Mouse (Mus musculus) stomach, embryonic 15.5 days (tissue): ENCODE results near the gene Prss54. TPM values are rescaled to one million over a fixed set of nuclear protein-coding genes. Genes with fewer than 3 reads are reported as not detected.

ENCODE experiments used
- ATAC-seq: fragments of 200-750 bp; cut with Nextera tagmentation; 2 replicates; pipeline ENCODE4 v1.8.0; 2017; ENCODE audit warnings: low read depth, moderate number of reproducible peaks, moderate TSS enrichment; ENCODE audit not compliant: insufficient read depth, low FRiP score
- H3K27ac ChIP-seq: fragments of 300-500 bp; sonication (generic); 2 replicates; pipeline ENCODE4 v1.5.1; 2015; ENCODE audit warnings: mild to moderate bottlenecking, inconsistent platforms
- H3K27me3 ChIP-seq: fragments of 300-500 bp; sonication (generic); replicated peaks from 2 replicates; pipeline ENCODE4 v1.6.1; 2015; ENCODE audit warnings: inconsistent platforms
- H3K36me3 ChIP-seq: fragments of 300-500 bp; sonication (generic); 2 replicates; pipeline ENCODE4 v1.6.1; 2015; ENCODE audit warnings: inconsistent platforms
- H3K4me1 ChIP-seq: fragments of 300-500 bp; sonication (generic); 2 replicates; pipeline ENCODE4 v1.6.1; 2015; ENCODE audit warnings: inconsistent platforms
- H3K4me2 ChIP-seq: fragments of 300-500 bp; sonication (generic); 2 replicates; pipeline ENCODE4 v1.6.1; 2015; ENCODE audit warnings: mild to moderate bottlenecking, inconsistent platforms
- H3K4me3 ChIP-seq: fragments of 300-500 bp; sonication (generic); replicated peaks from 2 replicates; pipeline ENCODE4 v1.5.1; 2015; ENCODE audit warnings: inconsistent platforms
- H3K9ac ChIP-seq: fragments of 300-500 bp; sonication (generic); 2 replicates; pipeline ENCODE4 v1.6.1; 2015; ENCODE audit warnings: inconsistent platforms
- H3K9me3 ChIP-seq: fragments of 300-500 bp; sonication (generic); 2 replicates; pipeline ENCODE4 v1.6.1; 2016; ENCODE audit warnings: inconsistent platforms
- WGBS: fragments of 180-500 bp; shearing (Covaris S2); methylation state at CpG from one replicate; pipeline ENCODE4 v1.1.7; 2015; 5-methylcytosine and 5-hydroxymethylcytosine counted together
- polyA plus RNA-seq: library from polyadenylated mRNA; unstranded; fragments of >200 nt; fragmentation: Nextera tagmentation; extraction: Ambion mirVana; gene quantifications from 2 replicates; pipeline ENCODE4 v1.2.1, GENCODE M21; 2015

Prss54 gene
- polyA plus RNA-seq, 1 experiment from 2014 or later = not detected

DNA sequence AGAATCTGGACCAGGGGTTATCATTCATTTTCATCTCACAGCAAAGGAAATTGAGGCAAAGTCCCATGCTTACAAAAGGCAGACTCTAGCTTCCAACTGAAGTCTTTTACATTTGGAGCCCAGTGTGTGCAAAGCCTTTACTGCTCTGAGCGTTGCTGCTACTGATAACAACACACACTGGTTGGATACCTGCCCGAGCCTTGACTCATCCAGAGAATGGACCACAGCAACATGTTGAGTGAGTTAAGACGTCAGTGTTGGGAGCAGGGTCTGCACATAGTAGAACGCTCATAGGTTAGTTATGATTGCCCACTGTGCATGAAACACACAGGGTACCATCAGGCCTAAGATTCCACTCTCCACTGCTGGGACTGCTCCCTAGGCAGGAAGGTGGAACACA lies 52.1 kb downstream of the Prss54 start:
- Histone ChIP-seq H3K4me2 (no peak overlapping the region), H3K4me1 (no peaks in the 10 kb centered on the region), H3K9ac (no peak overlapping the region), H3K9me3 (no peaks in the 10 kb centered on the region), H3K4me3 (no peak overlapping the region), H3K27ac (no peak overlapping the region), H3K27me3 (no peaks in the 10 kb centered on the region), H3K36me3 (no peaks in the 10 kb centered on the region)
- WGBS = 85% methylated on average over 4 of the region's 4 CpGs
- no peak for ATAC-seq

DNA sequence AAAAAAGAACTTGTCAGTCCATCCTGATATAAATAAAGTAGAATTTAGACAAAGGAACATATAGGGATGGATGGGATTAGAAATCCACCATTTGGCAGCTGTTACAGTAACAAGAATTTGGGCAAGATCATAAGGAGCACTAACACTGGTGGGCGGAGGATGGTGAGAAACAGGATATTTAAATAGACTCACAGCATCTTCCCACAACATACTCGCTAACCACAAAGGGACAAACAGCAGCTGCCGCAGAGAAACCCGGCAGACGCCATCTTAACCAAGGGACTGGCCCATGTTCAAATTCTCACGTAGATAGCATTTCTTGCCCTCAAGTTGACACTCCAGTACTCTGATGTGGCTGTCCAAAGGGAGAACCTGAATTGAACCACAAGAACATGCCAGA lies 59.2 kb downstream of the Prss54 start:
- Histone ChIP-seq H3K4me2 (no peak overlapping the region), H3K27me3 (no peaks in the 10 kb centered on the region), H3K9ac (no peak overlapping the region), H3K36me3 (no peaks in the 10 kb centered on the region), H3K4me1 (no peaks in the 10 kb centered on the region), H3K4me3 (no peak overlapping the region), H3K9me3 (no peaks in the 10 kb centered on the region), H3K27ac (no peak overlapping the region)
- WGBS = 87% methylated on average over 6 of the region's 6 CpGs
- ATAC-seq = no peak

DNA sequence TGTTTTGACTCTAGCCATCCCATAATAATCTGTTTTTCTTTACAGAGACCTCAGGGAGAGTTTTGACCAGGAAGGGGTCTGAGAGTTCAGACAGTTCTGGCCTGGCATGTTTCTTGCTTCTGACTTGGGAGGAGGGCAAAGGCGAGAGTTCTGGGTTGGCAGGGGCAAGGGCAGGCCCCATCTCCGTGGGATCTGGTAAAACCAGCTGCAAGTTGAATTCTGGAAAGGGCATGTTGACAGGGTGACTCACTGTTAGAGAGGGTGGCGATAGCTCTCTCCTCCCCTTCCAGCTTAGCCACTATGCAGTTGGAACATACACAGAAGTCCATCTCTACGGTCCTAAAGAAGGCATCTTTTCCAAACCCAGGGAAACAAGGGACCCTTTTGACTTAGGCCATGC lies 62.9 kb downstream of the Prss54 start:
- Histone ChIP-seq H3K4me1 (no peaks in the 10 kb centered on the region), H3K9me3 (no peaks in the 10 kb centered on the region), H3K9ac (no peak overlapping the region), H3K4me3 (no peak overlapping the region), H3K4me2 (no peak overlapping the region), H3K27me3 (no peaks in the 10 kb centered on the region), H3K36me3 (no peaks in the 10 kb centered on the region), H3K27ac (peak overlapping the region; percentile 3; the same call in 1 of the 2 replicates)
- peak; percentile 47; the same call in 1 of the 2 replicates for ATAC-seq
- WGBS = 62% methylated on average over 4 of the region's 4 CpGs

DNA sequence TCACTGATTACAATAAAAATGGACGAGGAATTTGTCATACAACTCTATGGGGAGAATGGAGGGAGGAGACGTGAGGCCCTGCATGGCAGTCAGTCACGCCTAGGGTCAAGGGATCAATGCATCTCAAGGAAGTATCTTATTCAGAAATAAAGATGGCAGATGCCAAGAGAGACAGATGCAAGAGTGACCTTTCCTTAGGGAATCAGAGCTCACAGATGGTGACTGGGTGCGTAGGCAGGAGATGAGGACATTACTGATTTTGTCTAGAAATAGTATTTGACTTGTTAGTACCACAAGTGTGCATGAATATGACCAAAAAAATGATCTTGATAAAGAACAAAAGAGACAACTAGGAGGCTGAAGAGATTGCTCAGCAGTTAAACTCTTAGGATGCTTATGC lies 63.9 kb downstream of the Prss54 start:
- no peaks in the 10 kb centered on the region for H3K9me3 ChIP-seq
- no peak overlapping the region for H3K4me3 ChIP-seq
- no peaks in the 10 kb centered on the region for H3K27me3 ChIP-seq
- no peaks in the 10 kb centered on the region for H3K36me3 ChIP-seq
- 59% methylated on average over 4 of the region's 4 CpGs for WGBS
- no peak overlapping the region for H3K9ac ChIP-seq
- ATAC-seq = no peak
- no peak overlapping the region for H3K27ac ChIP-seq
- H3K4me1 ChIP-seq = no peaks in the 10 kb centered on the region
- H3K4me2 ChIP-seq = no peak overlapping the region

Other genes with a start within 250 kb of the Prss54 start
- gene Zfp319, start 244.4 kb downstream of the Prss54 start, polyA plus RNA-seq = 6.2 and 7.2 TPM in 2 replicates
- gene Usb1, start 244.1 kb downstream of the Prss54 start, polyA plus RNA-seq = 36.1 and 38.5 TPM in 2 replicates
- gene Mmp15, start 224.1 kb downstream of the Prss54 start, polyA plus RNA-seq = 17.0 and 20.0 TPM in 2 replicates
- gene Cfap20, start 141.5 kb downstream of the Prss54 start, polyA plus RNA-seq = 134 and 140 TPM in 2 replicates
- gene Csnk2a2, start 86.3 kb downstream of the Prss54 start, polyA plus RNA-seq = 8.8 and 11.1 TPM in 2 replicates
- 0.13 and 0.21 TPM in 2 replicates for gene Ccdc113, start 42.3 kb downstream of the Prss54 start, polyA plus RNA-seq
- 16.4 and 17.7 TPM in 2 replicates for gene Gins3, start 57.1 kb upstream of the Prss54 start, polyA plus RNA-seq
- gene Ndrg4, start 100.6 kb upstream of the Prss54 start, polyA plus RNA-seq = 16.7 and 17.5 TPM in 2 replicates
- 20.9 and 23.8 TPM in 2 replicates for gene Setd6, start 139.5 kb upstream of the Prss54 start, polyA plus RNA-seq
- 51.8 and 60.3 TPM in 2 replicates for gene Cnot1, start 231.1 kb upstream of the Prss54 start, polyA plus RNA-seq
- 346 and 356 TPM in 2 replicates for gene Sap18b, start 249.0 kb upstream of the Prss54 start, polyA plus RNA-seq